Mouse (Mus musculus) limb, embryonic 11.5 days (tissue): Measurements from ENCODE around the gene Tas2r129. TPM values are rescaled to one million over a fixed set of nuclear protein-coding genes. Genes with fewer than 3 reads are reported as not detected.
"Not testable (repeated sequence)": the region's sequence is repeated elsewhere in the genome, so short reads cannot be mapped to it uniquely, and the experiment has no call there.

Source experiments
- ATAC-seq: fragments of 200-750 bp; cut with Nextera tagmentation; 2 replicates; pipeline ENCODE4 v1.8.0; 2017; ENCODE audit warnings: low read depth; ENCODE audit not compliant: insufficient number of reproducible peaks, low FRiP score, low TSS enrichment
- DNase-seq: peaks from one replicate; pipeline ENCODE4 v3.0.0-alpha.2; 2015; ENCODE audit warnings: low spot score
- H3K27ac ChIP-seq: fragments of 300-500 bp; sonication (generic); replicated peaks from 2 replicates; pipeline ENCODE4 v1.5.1; 2014; ENCODE audit warnings: low read depth, mild to moderate bottlenecking, low read length
- H3K27me3 ChIP-seq: fragments of 300-500 bp; sonication (generic); 2 replicates; pipeline ENCODE4 v1.6.1; 2014; ENCODE audit warnings: mild to moderate bottlenecking, low read length, mixed read lengths; ENCODE audit not compliant: control insufficient read depth, insufficient read depth
- H3K36me3 ChIP-seq: fragments of 300-500 bp; sonication (generic); 2 replicates; pipeline ENCODE4 v1.6.1; 2014; ENCODE audit warnings: mild to moderate bottlenecking, low read length, moderate library complexity, mixed read lengths; ENCODE audit not compliant: control insufficient read depth, insufficient read depth
- H3K4me1 ChIP-seq: fragments of 300-500 bp; sonication (generic); 2 replicates; pipeline ENCODE4 v1.6.1; 2014; ENCODE audit warnings: low read length, mixed read lengths; ENCODE audit not compliant: control insufficient read depth, insufficient read depth
- H3K4me2 ChIP-seq: fragments of 300-500 bp; sonication (generic); 2 replicates; pipeline ENCODE4 v1.6.1; 2014; ENCODE audit warnings: low read depth, mild to moderate bottlenecking, moderate library complexity; ENCODE audit not compliant: severe bottlenecking
- H3K4me3 ChIP-seq: fragments of 300-500 bp; sonication (generic); 2 replicates; pipeline ENCODE4 v1.5.1; 2014; ENCODE audit warnings: low read depth, low read length
- H3K9ac ChIP-seq: fragments of 300-500 bp; sonication (generic); 2 replicates; pipeline ENCODE4 v1.6.1; 2014; ENCODE audit warnings: mild to moderate bottlenecking, low read length
- H3K9me3 ChIP-seq: fragments of 300-500 bp; sonication (generic); 2 replicates; pipeline ENCODE4 v1.6.1; 2016; ENCODE audit warnings: low read length; ENCODE audit not compliant: control insufficient read depth
- WGBS: fragments of 180-500 bp; shearing (Covaris S2); extraction: QIAGEN DNeasy Blood & Tissue Kit; methylation state at CpG from one replicate; pipeline ENCODE4 v1.1.7; 2014; 5-methylcytosine and 5-hydroxymethylcytosine counted together
- polyA plus RNA-seq: library from polyadenylated mRNA; unstranded; fragments of >200 nt; fragmentation: Nextera tagmentation; extraction: Ambion mirVana; gene quantifications from 2 replicates; pipeline ENCODE4 v1.2.1, GENCODE M21; 2014

The Tas2r129 gene
- polyA plus RNA-seq = not detected in 2 replicates

DNA sequence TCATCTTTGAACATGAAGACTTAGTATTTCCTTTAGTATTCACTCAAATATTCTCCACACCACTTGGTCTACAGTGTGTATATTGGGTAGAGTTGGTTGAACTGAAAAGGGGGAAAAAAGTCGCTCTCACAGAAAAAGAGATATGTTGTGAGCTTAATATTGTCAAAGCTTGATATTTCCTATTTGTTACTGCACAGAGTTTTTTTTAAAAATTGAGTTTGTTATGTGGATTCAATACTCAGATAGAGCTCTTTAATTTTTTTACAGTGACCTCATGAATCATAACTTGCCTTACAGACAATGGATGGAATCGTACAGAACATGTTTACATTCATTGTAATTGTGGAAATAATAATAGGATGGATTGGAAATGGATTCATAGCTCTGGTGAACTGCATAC is at the start of gene Tas2r129:
Tas2r129 (plus strand) TSS at position 301 of the 400 bp plus-strand sequence.
- Histone ChIP-seq H3K4me1 (no peaks in the 10 kb centered on the region), H3K4me3 (no peak within 1 kb of the TSS), H3K36me3 (no peaks in the 10 kb centered on the region), H3K9ac (no peak within 1 kb of the TSS), H3K27me3 (no peaks in the 10 kb centered on the region), H3K4me2 (no peak within 1 kb of the TSS), H3K27ac (no peak within 1 kb of the TSS), H3K9me3 (no peaks in the 10 kb centered on the region)
- DNase-seq (no peak), ATAC-seq (no peak)
- WGBS = 88% methylated on average over 2 of the region's 2 CpGs

DNA sequence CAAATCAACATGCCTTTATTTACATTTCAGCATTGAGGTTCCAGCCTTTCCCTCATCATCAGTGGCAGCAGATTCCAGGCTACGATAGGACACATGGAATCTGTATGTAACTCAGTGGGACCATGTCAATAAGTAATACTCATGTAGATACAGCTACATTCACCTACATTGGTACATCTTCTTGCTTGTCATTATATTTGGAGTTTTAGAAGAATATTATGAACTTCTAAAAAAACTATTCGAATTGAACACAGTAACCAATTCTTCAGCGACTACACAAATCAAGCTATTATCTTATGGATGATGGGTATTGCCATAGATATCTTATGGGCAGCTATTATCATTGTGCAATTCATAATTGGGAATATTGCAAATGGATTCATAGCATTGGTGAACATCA is 41.6 kb upstream of the Tas2r129 start, which contains the start of gene Tas2r125:
Tas2r125 (plus strand) TSS at position 301 of the 400 bp plus-strand sequence.
- H3K4me1 ChIP-seq = no peaks in the 10 kb centered on the region
- WGBS = 84% methylated on average over 3 of the region's 3 CpGs

DNA sequence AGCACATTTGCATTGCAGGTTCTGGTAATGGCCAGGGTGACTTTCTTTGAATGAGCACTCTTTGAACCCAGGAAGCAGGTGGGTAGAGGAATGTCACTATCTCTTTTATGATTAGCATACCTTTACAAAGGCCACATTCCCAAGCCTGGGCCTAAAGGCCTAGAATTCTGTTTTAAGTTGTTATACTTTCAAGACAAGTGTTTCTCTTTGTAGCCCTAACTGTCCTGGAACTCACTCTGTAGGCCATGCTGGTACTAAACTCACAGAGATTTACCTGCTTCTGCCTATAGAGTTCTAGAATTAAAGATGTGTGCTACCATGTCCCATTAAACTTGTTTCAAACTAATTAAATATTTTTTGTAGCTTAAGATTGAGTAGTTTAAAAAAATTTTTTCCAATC is 9.5 kb upstream of the Tas2r129 start:
- not testable (repeated sequence) for ATAC-seq, H3K36me3 ChIP-seq, H3K4me2 ChIP-seq, DNase-seq, H3K4me1 ChIP-seq, H3K4me3 ChIP-seq, H3K27ac ChIP-seq, H3K27me3 ChIP-seq, H3K9ac ChIP-seq, H3K9me3 ChIP-seq

More for the DNA sequence above, 41.6 kb upstream of the Tas2r129 start, which contains the start of gene Tas2r125:
- no peak within 1 kb of the TSS for H3K4me2 ChIP-seq
- H3K9me3 ChIP-seq = no peaks in the 10 kb centered on the region
- no peak within 1 kb of the TSS for H3K27ac ChIP-seq
- no peaks in the 10 kb centered on the region for H3K36me3 ChIP-seq
- H3K9ac ChIP-seq = no peak within 1 kb of the TSS
- H3K4me3 ChIP-seq = no peak within 1 kb of the TSS
- no peak for ATAC-seq
- no peak for DNase-seq
- H3K27me3 ChIP-seq = no peaks in the 10 kb centered on the region

DNA sequence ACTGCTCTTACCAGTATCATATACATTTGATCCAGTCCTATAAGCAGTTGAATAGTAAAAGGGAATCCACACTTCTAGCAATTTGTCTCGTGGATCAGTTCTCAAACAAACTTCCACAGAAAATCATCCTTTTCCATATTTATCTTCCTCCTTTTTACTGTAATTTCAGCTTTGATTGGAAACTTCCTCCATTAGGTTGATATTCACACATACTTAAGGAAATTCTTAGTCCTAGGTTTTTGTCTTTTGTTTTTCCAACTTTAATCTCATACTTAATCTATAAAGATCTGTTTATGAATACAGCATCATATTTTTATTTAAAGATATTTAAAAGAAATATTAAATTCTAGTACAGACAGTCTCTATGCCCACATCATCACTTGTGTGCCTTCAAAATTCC is 6.9 kb downstream of the Tas2r129 start, which contains the start of gene Tas2r131:
Tas2r131 (minus strand) TSS at position 101 of the 400 bp plus-strand sequence.
- H3K4me1 ChIP-seq = no peaks in the 10 kb centered on the region
- DNase-seq = no peak
- H3K4me2 ChIP-seq = no peak within 1 kb of the TSS
- H3K36me3 ChIP-seq = no peaks in the 10 kb centered on the region
- H3K9ac ChIP-seq = no peak within 1 kb of the TSS
- 81% methylated on average over 1 of the region's 1 CpGs for WGBS
- H3K4me3 ChIP-seq = no peak within 1 kb of the TSS
- ATAC-seq = no peak
- H3K27me3 ChIP-seq = no peaks in the 10 kb centered on the region
- H3K27ac ChIP-seq = no peak within 1 kb of the TSS
- H3K9me3 ChIP-seq = no peaks in the 10 kb centered on the region

DNA sequence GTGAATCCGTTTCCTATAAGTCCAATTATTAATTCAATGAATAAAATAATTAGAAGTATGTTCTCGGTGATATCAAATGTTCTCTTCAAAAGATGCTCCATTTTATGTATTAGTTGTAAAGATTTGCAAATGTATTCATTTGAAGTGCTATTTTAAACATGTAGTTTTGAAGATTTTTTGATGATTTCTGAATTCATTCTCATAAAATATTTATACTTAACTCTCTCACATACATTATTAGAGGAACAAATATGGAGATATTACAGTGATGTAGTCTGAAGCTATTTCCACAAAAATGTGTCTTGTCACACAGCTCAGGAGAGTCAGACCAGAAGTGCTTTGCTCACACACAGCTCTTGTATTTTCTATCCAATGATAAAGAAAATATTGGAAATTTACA is 30.0 kb downstream of the Tas2r129 start, which contains the start of gene Tas2r109:
Tas2r109 (minus strand) TSS at position 101 of the 400 bp plus-strand sequence.
- Histone ChIP-seq H3K4me3 (no peak within 1 kb of the TSS), H3K9ac (no peak within 1 kb of the TSS), H3K27me3 (no peaks in the 10 kb centered on the region), H3K4me1 (no peaks in the 10 kb centered on the region), H3K36me3 (no peaks in the 10 kb centered on the region), H3K4me2 (no peak within 1 kb of the TSS), H3K27ac (no peak within 1 kb of the TSS), H3K9me3 (no peaks in the 10 kb centered on the region)
- no peak for ATAC-seq
- no peak for DNase-seq
- 86% methylated on average over 2 of the region's 2 CpGs for WGBS

Other genes starting within 250 kb of the Tas2r129 start
- not detected in 2 replicates for gene Tas2r122, start 239.2 kb upstream of the Tas2r129 start, polyA plus RNA-seq
- not detected in 2 replicates for gene Tas2r115, start 213.1 kb upstream of the Tas2r129 start, polyA plus RNA-seq
- not detected in 2 replicates for gene Tas2r124, start 196.4 kb upstream of the Tas2r129 start, polyA plus RNA-seq
- gene Tas2r102, start 189.0 kb upstream of the Tas2r129 start, polyA plus RNA-seq = not detected in 2 replicates
- not detected in 2 replicates for gene Tas2r136, start 172.9 kb upstream of the Tas2r129 start, polyA plus RNA-seq
- gene Tas2r117, start 148.3 kb upstream of the Tas2r129 start, polyA plus RNA-seq = not detected in 2 replicates
- gene Tas2r123, start 104.0 kb upstream of the Tas2r129 start, polyA plus RNA-seq = not detected in 2 replicates
- not detected in 2 replicates for gene Tas2r116, start 95.7 kb upstream of the Tas2r129 start, polyA plus RNA-seq
- gene Tas2r110, start 83.1 kb upstream of the Tas2r129 start, polyA plus RNA-seq = not detected in 2 replicates
- gene Tas2r113, start 58.1 kb upstream of the Tas2r129 start, polyA plus RNA-seq = not detected in 2 replicates
- not detected in 2 replicates for gene Tas2r125, start 41.5 kb upstream of the Tas2r129 start, polyA plus RNA-seq
- gene Tas2r131, start 6.8 kb downstream of the Tas2r129 start, polyA plus RNA-seq = not detected in 2 replicates
- gene Tas2r109, start 29.9 kb downstream of the Tas2r129 start, polyA plus RNA-seq = not detected in 2 replicates
- gene Tas2r103, start 86.0 kb downstream of the Tas2r129 start, polyA plus RNA-seq = not detected in 2 replicates
- not detected in 2 replicates for gene Tas2r140, start 104.7 kb downstream of the Tas2r129 start, polyA plus RNA-seq
- gene Smim10l1, start 153.8 kb downstream of the Tas2r129 start, polyA plus RNA-seq = 68.2 and 70.8 TPM in 2 replicates